Mouse (Mus musculus) limb, embryonic 15.5 days (tissue): ENCODE data around the gene Smco3. TPM values are rescaled to one million over a fixed set of nuclear protein-coding genes. Genes with fewer than 3 reads are reported as not detected.
A peak's percentile ranks its signal among the peaks of the same experiment; 100 is the strongest.

Experiments
- ATAC-seq: fragments of 200-750 bp; cut with Nextera tagmentation; 2 replicates; pipeline ENCODE4 v1.8.0; 2017; ENCODE audit warnings: low read depth, moderate TSS enrichment; ENCODE audit not compliant: insufficient number of reproducible peaks, low FRiP score, low TSS enrichment
- H3K27ac ChIP-seq: fragments of 300-500 bp; sonication (generic); 2 replicates; pipeline ENCODE4 v1.5.1; 2015; ENCODE audit warnings: moderate library complexity, mild to moderate bottlenecking, inconsistent platforms
- H3K27me3 ChIP-seq: fragments of 300-500 bp; sonication (generic); 2 replicates; pipeline ENCODE4 v1.6.1; 2015; ENCODE audit warnings: inconsistent platforms
- H3K36me3 ChIP-seq: fragments of 300-500 bp; sonication (generic); 2 replicates; pipeline ENCODE4 v1.6.1; 2015; ENCODE audit warnings: inconsistent platforms
- H3K4me1 ChIP-seq: fragments of 300-500 bp; sonication (generic); 2 replicates; pipeline ENCODE4 v1.6.1; 2015; ENCODE audit warnings: inconsistent platforms
- H3K4me2 ChIP-seq: fragments of 300-500 bp; sonication (generic); 2 replicates; pipeline ENCODE4 v1.6.1; 2015; ENCODE audit warnings: mild to moderate bottlenecking, inconsistent platforms
- H3K4me3 ChIP-seq: fragments of 300-500 bp; sonication (generic); 2 replicates; pipeline ENCODE4 v1.5.1; 2015; ENCODE audit warnings: mild to moderate bottlenecking, inconsistent platforms
- H3K9ac ChIP-seq: fragments of 300-500 bp; sonication (generic); 2 replicates; pipeline ENCODE4 v1.6.1; 2015; ENCODE audit warnings: inconsistent platforms
- H3K9me3 ChIP-seq: fragments of 300-500 bp; sonication (generic); 2 replicates; pipeline ENCODE4 v1.6.1; 2016; ENCODE audit warnings: inconsistent platforms
- WGBS: fragments of 180-500 bp; shearing (Covaris S2); methylation state at CpG from one replicate; pipeline ENCODE4 v1.1.7; 2015; 5-methylcytosine and 5-hydroxymethylcytosine counted together
- polyA plus RNA-seq: library from polyadenylated mRNA; unstranded; fragments of >200 nt; fragmentation: Nextera tagmentation; extraction: Ambion mirVana; gene quantifications from 2 replicates; pipeline ENCODE4 v1.2.1, GENCODE M21; 2015

The Smco3 gene
- polyA plus RNA-seq, 1 experiment from 2014 or later, result 0.56 TPM

- H3K9ac ChIP-seq, result no peak overlapping the region
- 16% methylated on average over 11 of the region's 11 CpGs for WGBS
- ATAC-seq, result no peak
Measured at GRCm38 (mm10) chr6:136857873-136858260, 22.6 kb upstream of the Smco3 start.

GRCm38 (mm10) chr6:136857186-136857872 is 22.1 kb upstream of the Smco3 start, which contains the start of gene Art4:
Gene Art4 (minus strand): TSS chr6:136857733.
- no peaks in the 10 kb centered on the region for H3K9me3 ChIP-seq
- no peaks in the 10 kb centered on the region for H3K27me3 ChIP-seq
- no peaks in the 10 kb centered on the region for H3K36me3 ChIP-seq
- peak within 1 kb of the TSS; percentile 17; the same call in 1 of the 2 replicates for H3K4me3 ChIP-seq
- 0 out of 2 replicates have a peak within 1 kb of the TSS, but pooled peaks have one; percentile 12 for H3K27ac ChIP-seq
- H3K9ac ChIP-seq, result no peak within 1 kb of the TSS
- peaks cover 26% of the 10 kb centered on the region for H3K4me1 ChIP-seq
- 52% methylated on average over 18 of the region's 18 CpGs for WGBS
- H3K4me2 ChIP-seq, result peak within 1 kb of the TSS; percentile 15
- ATAC-seq, result no peak

More at GRCm38 (mm10) chr6:136857873-136858260, 22.6 kb upstream of the Smco3 start:
- Histone ChIP-seq H3K4me3 (peak overlapping the region; percentile 17; the same call in 1 of the 2 replicates), H3K27ac (no peak overlapping the region), H3K27me3 (no peaks in the 10 kb centered on the region), H3K9me3 (no peaks in the 10 kb centered on the region), H3K4me2 (peak overlapping the region; percentile 15), H3K36me3 (no peaks in the 10 kb centered on the region), H3K4me1 (peaks cover 21% of the 10 kb centered on the region)

GRCm38 (mm10) chr6:136856071-136856636 is 20.9 kb upstream of the Smco3 start:
- peak overlapping the region; percentile 16 for H3K4me3 ChIP-seq
- peaks cover 27% of the 10 kb centered on the region for H3K4me1 ChIP-seq
- H3K9me3 ChIP-seq, result no peaks in the 10 kb centered on the region
- ATAC-seq, result peak; percentile 44; the same call in 1 of the 2 replicates
- no peaks in the 10 kb centered on the region for H3K36me3 ChIP-seq
- peak overlapping the region; percentile 85 for H3K27ac ChIP-seq
- H3K9ac ChIP-seq, result no peak overlapping the region
- no peak overlapping the region for H3K4me2 ChIP-seq
- H3K27me3 ChIP-seq, result no peaks in the 10 kb centered on the region
- 29% methylated on average over 14 of the region's 14 CpGs for WGBS

- Histone ChIP-seq H3K9ac (no peak overlapping the region), H3K4me1 (peaks cover 27% of the 10 kb centered on the region), H3K36me3 (no peaks in the 10 kb centered on the region), H3K27ac (no peak overlapping the region), H3K4me2 (no peak overlapping the region), H3K27me3 (no peaks in the 10 kb centered on the region), H3K9me3 (no peaks in the 10 kb centered on the region), H3K4me3 (no peak overlapping the region)
- no peak for ATAC-seq
- WGBS, result 85% methylated on average over 2 of the region's 2 CpGs
Measured at GRCm38 (mm10) chr6:136855183-136855582, 19.9 kb upstream of the Smco3 start.

- no peak overlapping the region for H3K27ac ChIP-seq
- no peak overlapping the region for H3K9ac ChIP-seq
- no peak overlapping the region for H3K4me3 ChIP-seq
- no peak for ATAC-seq
- H3K9me3 ChIP-seq, result no peaks in the 10 kb centered on the region
- no peaks in the 10 kb centered on the region for H3K27me3 ChIP-seq
- no peaks in the 10 kb centered on the region for H3K36me3 ChIP-seq
- 81% methylated on average over 11 of the region's 11 CpGs for WGBS
- no peak overlapping the region for H3K4me2 ChIP-seq
- H3K4me1 ChIP-seq, result peaks cover 27% of the 10 kb centered on the region
Measured at GRCm38 (mm10) chr6:136854361-136854781, 19.1 kb upstream of the Smco3 start.

- Histone ChIP-seq H3K4me2 (no peak overlapping the region), H3K9me3 (no peaks in the 10 kb centered on the region), H3K9ac (no peak overlapping the region), H3K4me1 (peaks cover 25% of the 10 kb centered on the region), H3K27ac (peak overlapping the region; percentile 30; the same call in 1 of the 2 replicates), H3K4me3 (no peak overlapping the region), H3K36me3 (no peaks in the 10 kb centered on the region), H3K27me3 (no peaks in the 10 kb centered on the region)
- no peak for ATAC-seq
- WGBS, result 29% methylated on average over 3 of the region's 3 CpGs
Measured at GRCm38 (mm10) chr6:136852762-136853161, 17.5 kb upstream of the Smco3 start.

GRCm38 (mm10) chr6:136852348-136852747 is 17.1 kb upstream of the Smco3 start:
- no peaks in the 10 kb centered on the region for H3K27me3 ChIP-seq
- H3K9ac ChIP-seq, result no peak overlapping the region
- 66% methylated on average over 4 of the region's 4 CpGs for WGBS
- no peak overlapping the region for H3K4me2 ChIP-seq
- H3K36me3 ChIP-seq, result no peaks in the 10 kb centered on the region
- H3K4me3 ChIP-seq, result no peak overlapping the region
- no peaks in the 10 kb centered on the region for H3K9me3 ChIP-seq
- peaks cover 21% of the 10 kb centered on the region for H3K4me1 ChIP-seq
- H3K27ac ChIP-seq, result peak overlapping the region; percentile 30
- ATAC-seq, result no peak

GRCm38 (mm10) chr6:136850267-136850666 is 15.0 kb upstream of the Smco3 start:
- Histone ChIP-seq H3K4me1 (peaks cover 8% of the 10 kb centered on the region), H3K27ac (no peak overlapping the region), H3K27me3 (no peaks in the 10 kb centered on the region), H3K36me3 (no peaks in the 10 kb centered on the region), H3K4me3 (no peak overlapping the region), H3K4me2 (no peak overlapping the region), H3K9ac (no peak overlapping the region), H3K9me3 (no peaks in the 10 kb centered on the region)
- no peak for ATAC-seq
- WGBS, result 66% methylated on average over 6 of the region's 6 CpGs

GRCm38 (mm10) chr6:136848971-136849370 is 13.7 kb upstream of the Smco3 start:
- no peak overlapping the region for H3K4me2 ChIP-seq
- H3K9me3 ChIP-seq, result no peaks in the 10 kb centered on the region
- 89% methylated on average over 5 of the region's 5 CpGs for WGBS
- H3K4me3 ChIP-seq, result no peak overlapping the region
- no peaks in the 10 kb centered on the region for H3K36me3 ChIP-seq
- H3K4me1 ChIP-seq, result peaks cover 7% of the 10 kb centered on the region
- no peak overlapping the region for H3K27ac ChIP-seq
- no peaks in the 10 kb centered on the region for H3K27me3 ChIP-seq
- H3K9ac ChIP-seq, result no peak overlapping the region
- ATAC-seq, result no peak

GRCm38 (mm10) chr6:136848399-136848798 is 13.1 kb upstream of the Smco3 start:
- Histone ChIP-seq H3K27ac (no peak overlapping the region), H3K4me1 (peaks cover 7% of the 10 kb centered on the region), H3K36me3 (no peaks in the 10 kb centered on the region), H3K9ac (no peak overlapping the region), H3K4me2 (no peak overlapping the region), H3K9me3 (no peaks in the 10 kb centered on the region), H3K4me3 (no peak overlapping the region), H3K27me3 (no peaks in the 10 kb centered on the region)
- ATAC-seq, result no peak
- WGBS, result 89% methylated on average over 8 of the region's 8 CpGs

- H3K9me3 ChIP-seq, result no peaks in the 10 kb centered on the region
- ATAC-seq, result no peak
- H3K9ac ChIP-seq, result no peak overlapping the region
- no peak overlapping the region for H3K27ac ChIP-seq
- no peaks in the 10 kb centered on the region for H3K36me3 ChIP-seq
- peaks cover 6% of the 10 kb centered on the region for H3K4me1 ChIP-seq
- 19% methylated on average over 2 of the region's 2 CpGs for WGBS
- no peak overlapping the region for H3K4me2 ChIP-seq
- H3K4me3 ChIP-seq, result no peak overlapping the region
- no peaks in the 10 kb centered on the region for H3K27me3 ChIP-seq
Measured at GRCm38 (mm10) chr6:136847790-136848189, 12.5 kb upstream of the Smco3 start.

GRCm38 (mm10) chr6:136847267-136847666 is 12.0 kb upstream of the Smco3 start:
- no peak for ATAC-seq
- Histone ChIP-seq H3K4me1 (peaks cover under 1% of the 10 kb centered on the region; the same call in 1 of the 2 replicates), H3K4me2 (no peak overlapping the region), H3K4me3 (no peak overlapping the region), H3K27ac (no peak overlapping the region), H3K9ac (no peak overlapping the region), H3K9me3 (no peaks in the 10 kb centered on the region), H3K36me3 (no peaks in the 10 kb centered on the region), H3K27me3 (no peaks in the 10 kb centered on the region)
- WGBS, result 90% methylated on average over 3 of the region's 3 CpGs
